Mouse (Mus musculus): ENCODE results near the gene Ntn4. TPM values are rescaled to one million over a fixed set of nuclear protein-coding genes. Genes with fewer than 3 reads are reported as not detected.

The Ntn4 gene
- polyA plus RNA-seq, 1 experiment from 2014 or later: 0.65 TPM

GRCm38 (mm10) chr10:93647655-93648561 lies 7.4 kb downstream of the Ntn4 start:
- no peak for ATAC-seq (replicated peaks; ENCODE audit: low FRiP score, low TSS enrichment, low read depth)
- H3K27ac ChIP-seq (ENCODE audit: low read depth): no peak overlapping the region
- no peak overlapping the region for H3K4me2 ChIP-seq (ENCODE audit: low read length)
- no peak for DNase-seq (ENCODE audit: low spot score)
- H3K36me3 ChIP-seq (ENCODE audit: control insufficient read depth, insufficient read depth, low read length): no peaks in the 10 kb centered on the region
- no peak overlapping the region for H3K9ac ChIP-seq (ENCODE audit: low read length)
- no peak overlapping the region for H3K4me3 ChIP-seq (ENCODE audit: low read depth, low read length)
- 84% methylated on average over 10 of the region's 10 CpGs for WGBS
- no peaks in the 10 kb centered on the region for H3K4me1 ChIP-seq (replicated peaks; ENCODE audit: control insufficient read depth, insufficient read depth, low read length)
- H3K27me3 ChIP-seq (replicated peaks; ENCODE audit: control insufficient read depth, insufficient read depth, low read length): peaks cover 3% of the 10 kb centered on the region; the same call in 1 of the 2 replicates
- no peaks in the 10 kb centered on the region for H3K9me3 ChIP-seq (ENCODE audit: control insufficient read depth, low read length)

- Histone ChIP-seq H3K36me3 (ENCODE audit: control insufficient read depth, insufficient read depth, low read length) (no peaks in the 10 kb centered on the region), H3K9me3 (ENCODE audit: control insufficient read depth, low read length) (no peaks in the 10 kb centered on the region), H3K4me3 (ENCODE audit: low read depth, low read length) (no peak overlapping the region), H3K4me2 (ENCODE audit: low read length) (no peak overlapping the region), H3K4me1 (replicated peaks; ENCODE audit: control insufficient read depth, insufficient read depth, low read length) (no peaks in the 10 kb centered on the region), H3K27me3 (replicated peaks; ENCODE audit: control insufficient read depth, insufficient read depth, low read length) (no peaks in the 10 kb centered on the region), H3K27ac (ENCODE audit: low read depth) (no peak overlapping the region), H3K9ac (ENCODE audit: low read length) (no peak overlapping the region)
- ATAC-seq (replicated peaks; ENCODE audit: low FRiP score, low TSS enrichment, low read depth): no peak
- 80% methylated on average over 8 of the region's 8 CpGs for WGBS
- no peak for DNase-seq (ENCODE audit: low spot score)
Measured at GRCm38 (mm10) chr10:93648598-93649102, 8.2 kb downstream of the Ntn4 start.

- no peak overlapping the region for H3K27ac ChIP-seq (ENCODE audit: low read depth)
- no peaks in the 10 kb centered on the region for H3K27me3 ChIP-seq (replicated peaks; ENCODE audit: control insufficient read depth, insufficient read depth, low read length)
- 76% methylated on average over 5 of the region's 5 CpGs for WGBS
- no peaks in the 10 kb centered on the region for H3K4me1 ChIP-seq (replicated peaks; ENCODE audit: control insufficient read depth, insufficient read depth, low read length)
- H3K4me3 ChIP-seq (ENCODE audit: low read depth, low read length): no peak overlapping the region
- no peak for DNase-seq (ENCODE audit: low spot score)
- no peak overlapping the region for H3K4me2 ChIP-seq (ENCODE audit: low read length)
- H3K9ac ChIP-seq (ENCODE audit: low read length): no peak overlapping the region
- H3K36me3 ChIP-seq (ENCODE audit: control insufficient read depth, insufficient read depth, low read length): no peaks in the 10 kb centered on the region
- ATAC-seq (replicated peaks; ENCODE audit: low FRiP score, low TSS enrichment, low read depth): no peak
- H3K9me3 ChIP-seq (ENCODE audit: control insufficient read depth, low read length): no peaks in the 10 kb centered on the region
Measured at GRCm38 (mm10) chr10:93649127-93649526, 8.6 kb downstream of the Ntn4 start.

GRCm38 (mm10) chr10:93649600-93649999 lies 9.1 kb downstream of the Ntn4 start:
- DNase-seq (ENCODE audit: low spot score) (no peak), ATAC-seq (replicated peaks; ENCODE audit: low FRiP score, low TSS enrichment, low read depth) (no peak)
- no peaks in the 10 kb centered on the region for H3K4me1 ChIP-seq (replicated peaks; ENCODE audit: control insufficient read depth, insufficient read depth, low read length)
- no peak overlapping the region for H3K4me2 ChIP-seq (ENCODE audit: low read length)
- H3K9me3 ChIP-seq (ENCODE audit: control insufficient read depth, low read length): no peaks in the 10 kb centered on the region
- no peaks in the 10 kb centered on the region for H3K36me3 ChIP-seq (ENCODE audit: control insufficient read depth, insufficient read depth, low read length)
- no peak overlapping the region for H3K27ac ChIP-seq (ENCODE audit: low read depth)
- WGBS: 95% methylated on average over 5 of the region's 5 CpGs
- no peaks in the 10 kb centered on the region for H3K27me3 ChIP-seq (replicated peaks; ENCODE audit: control insufficient read depth, insufficient read depth, low read length)
- H3K9ac ChIP-seq (ENCODE audit: low read length): no peak overlapping the region
- no peak overlapping the region for H3K4me3 ChIP-seq (ENCODE audit: low read depth, low read length)

- Histone ChIP-seq H3K4me1 (replicated peaks; ENCODE audit: control insufficient read depth, insufficient read depth, low read length) (no peaks in the 10 kb centered on the region), H3K4me2 (ENCODE audit: low read length) (no peak overlapping the region), H3K9ac (ENCODE audit: low read length) (no peak overlapping the region), H3K27ac (ENCODE audit: low read depth) (no peak overlapping the region), H3K9me3 (ENCODE audit: control insufficient read depth, low read length) (no peaks in the 10 kb centered on the region), H3K4me3 (ENCODE audit: low read depth, low read length) (no peak overlapping the region), H3K27me3 (replicated peaks; ENCODE audit: control insufficient read depth, insufficient read depth, low read length) (no peaks in the 10 kb centered on the region), H3K36me3 (ENCODE audit: control insufficient read depth, insufficient read depth, low read length) (no peaks in the 10 kb centered on the region)
- WGBS: 77% methylated on average over 2 of the region's 2 CpGs
- DNase-seq (ENCODE audit: low spot score): no peak
- ATAC-seq (replicated peaks; ENCODE audit: low FRiP score, low TSS enrichment, low read depth): no peak
Measured at GRCm38 (mm10) chr10:93653322-93653721, 12.8 kb downstream of the Ntn4 start.

- Histone ChIP-seq H3K4me1 (replicated peaks; ENCODE audit: control insufficient read depth, insufficient read depth, low read length) (no peaks in the 10 kb centered on the region), H3K4me2 (ENCODE audit: low read length) (no peak overlapping the region), H3K36me3 (ENCODE audit: control insufficient read depth, insufficient read depth, low read length) (no peaks in the 10 kb centered on the region), H3K27me3 (replicated peaks; ENCODE audit: control insufficient read depth, insufficient read depth, low read length) (no peaks in the 10 kb centered on the region), H3K9me3 (ENCODE audit: control insufficient read depth, low read length) (no peaks in the 10 kb centered on the region), H3K9ac (ENCODE audit: low read length) (no peak overlapping the region), H3K4me3 (ENCODE audit: low read depth, low read length) (no peak overlapping the region), H3K27ac (ENCODE audit: low read depth) (no peak overlapping the region)
- WGBS: 76% methylated on average over 15 of the region's 15 CpGs
- DNase-seq (ENCODE audit: low spot score) (no peak), ATAC-seq (replicated peaks; ENCODE audit: low FRiP score, low TSS enrichment, low read depth) (no peak)
Measured at GRCm38 (mm10) chr10:93655428-93655827, 14.9 kb downstream of the Ntn4 start.

- ATAC-seq (replicated peaks; ENCODE audit: low FRiP score, low TSS enrichment, low read depth) (no peak), DNase-seq (ENCODE audit: low spot score) (no peak)
Measured at GRCm38 (mm10) chr10:93659792-93660191, 19.3 kb downstream of the Ntn4 start.

GRCm38 (mm10) chr10:93661348-93661991 lies 21.0 kb downstream of the Ntn4 start:
- Histone ChIP-seq H3K4me3 (ENCODE audit: low read depth, low read length) (no peak overlapping the region), H3K4me1 (replicated peaks; ENCODE audit: control insufficient read depth, insufficient read depth, low read length) (no peaks in the 10 kb centered on the region), H3K27ac (ENCODE audit: low read depth) (no peak overlapping the region), H3K36me3 (ENCODE audit: control insufficient read depth, insufficient read depth, low read length) (no peaks in the 10 kb centered on the region), H3K9me3 (ENCODE audit: control insufficient read depth, low read length) (no peaks in the 10 kb centered on the region), H3K4me2 (ENCODE audit: low read length) (no peak overlapping the region), H3K27me3 (replicated peaks; ENCODE audit: control insufficient read depth, insufficient read depth, low read length) (no peaks in the 10 kb centered on the region), H3K9ac (ENCODE audit: low read length) (no peak overlapping the region)
- no peak for ATAC-seq (replicated peaks; ENCODE audit: low FRiP score, low TSS enrichment, low read depth)
- DNase-seq (ENCODE audit: low spot score): no peak
- WGBS: 63% methylated on average over 6 of the region's 6 CpGs

More at GRCm38 (mm10) chr10:93659792-93660191, 19.3 kb downstream of the Ntn4 start:
- Histone ChIP-seq H3K9me3 (ENCODE audit: control insufficient read depth, low read length) (no peaks in the 10 kb centered on the region), H3K9ac (ENCODE audit: low read length) (no peak overlapping the region), H3K27ac (ENCODE audit: low read depth) (no peak overlapping the region), H3K4me3 (ENCODE audit: low read depth, low read length) (no peak overlapping the region), H3K27me3 (replicated peaks; ENCODE audit: control insufficient read depth, insufficient read depth, low read length) (no peaks in the 10 kb centered on the region), H3K36me3 (ENCODE audit: control insufficient read depth, insufficient read depth, low read length) (no peaks in the 10 kb centered on the region), H3K4me2 (ENCODE audit: low read length) (no peak overlapping the region), H3K4me1 (replicated peaks; ENCODE audit: control insufficient read depth, insufficient read depth, low read length) (no peaks in the 10 kb centered on the region)
- 65% methylated on average over 1 of the region's 1 CpGs for WGBS
